Mouse (Mus musculus): Measurements from ENCODE around the gene Gm10521. TPM values are rescaled to one million over a fixed set of nuclear protein-coding genes. Genes with fewer than 3 reads are reported as not detected.

Gm10521 gene
- 0.46 and 1.7 TPM in 2 replicates for polyA plus RNA-seq (2012; ENCODE audit: low replicate concordance)

GRCm38 (mm10) chr1:171895364-171895763, at the start of gene Gm10521:
TSS of gene Gm10521 (plus strand) at chr1:171895664.

GRCm38 (mm10) chr1:171917305-171918039, 22.0 kb downstream of the Gm10521 start, which contains the start of gene Slamf6:
TSS of gene Slamf6 (plus strand) at chr1:171917515.

Other genes with a start within 250 kb of the Gm10521 start
- gene Slamf7, start 242.6 kb upstream of the Gm10521 start, polyA plus RNA-seq (2012; ENCODE audit: low replicate concordance): 5.1 and 5.5 TPM in 2 replicates
- 9.6 and 15.3 TPM in 2 replicates for gene Cd48, start 213.7 kb upstream of the Gm10521 start, polyA plus RNA-seq (2012; ENCODE audit: low replicate concordance)
- 1.3 and 5.6 TPM in 2 replicates for gene Slamf1, start 128.5 kb upstream of the Gm10521 start, polyA plus RNA-seq (2012; ENCODE audit: low replicate concordance)
- gene Cd84, start 56.0 kb upstream of the Gm10521 start, polyA plus RNA-seq (2012; ENCODE audit: low replicate concordance): 4.4 and 12.5 TPM in 2 replicates
- 11.1 and 13.6 TPM in 2 replicates for gene Slamf6, start 21.9 kb downstream of the Gm10521 start, polyA plus RNA-seq (2012; ENCODE audit: low replicate concordance)
- gene Vangl2, start 132.8 kb downstream of the Gm10521 start, polyA plus RNA-seq (2012; ENCODE audit: low replicate concordance): 7.4 and 11.0 TPM in 2 replicates
- gene Nhlh1, start 161.9 kb downstream of the Gm10521 start, polyA plus RNA-seq (2012; ENCODE audit: low replicate concordance): not detected in 2 replicates
- gene Copa, start 186.9 kb downstream of the Gm10521 start, polyA plus RNA-seq (2012; ENCODE audit: low replicate concordance): 38.2 and 38.7 TPM in 2 replicates
- gene Ncstn, start 187.1 kb downstream of the Gm10521 start, polyA plus RNA-seq (2012; ENCODE audit: low replicate concordance): 8.2 and 13.8 TPM in 2 replicates
- 9.6 and 25.6 TPM in 2 replicates for gene Pex19, start 231.1 kb downstream of the Gm10521 start, polyA plus RNA-seq (2012; ENCODE audit: low replicate concordance)